Mouse (Mus musculus): ENCODE results near the gene Strn4. TPM values are rescaled to one million over a fixed set of nuclear protein-coding genes. Genes with fewer than 3 reads are reported as not detected.

The Strn4 gene
- polyA plus RNA-seq, 1 experiment from 2014 or later: 122 TPM

DNA sequence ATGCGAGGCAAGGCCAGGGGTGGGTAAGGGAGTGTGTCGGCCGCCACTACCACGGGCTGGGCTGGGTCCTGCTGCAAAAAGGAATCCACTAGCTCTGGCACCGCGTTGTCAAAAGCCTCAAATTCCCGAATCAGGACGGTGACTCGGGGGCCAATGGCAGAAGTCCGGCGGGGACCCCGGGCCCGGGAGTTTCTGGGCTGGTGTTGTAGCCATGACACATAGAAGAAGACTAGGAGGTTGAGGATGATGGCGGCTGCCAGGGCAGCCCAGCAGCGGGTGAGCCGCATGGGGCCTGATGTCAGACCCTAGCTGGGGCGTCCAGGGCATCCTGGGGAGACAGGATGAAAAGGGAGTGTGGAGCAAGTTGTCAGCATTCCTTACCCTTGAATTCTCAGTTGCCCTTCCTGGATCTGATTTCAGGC lies 4.0 kb upstream of the Strn4 start:
- 13% methylated on average over 17 of the region's 17 CpGs for WGBS
- Histone ChIP-seq H3K4me2 (peak overlapping the region; percentile 99), H3K27me3 (peaks cover 29% of the 10 kb centered on the region), H3K27ac (no peak overlapping the region), H3K4me1 (peaks cover 32% of the 10 kb centered on the region), H3K9ac (peak overlapping the region; percentile 73), H3K9me3 (0 out of 2 replicates have a peak, but pooled peaks cover 3% of the 10 kb centered on the region), H3K4me3 (peak overlapping the region; percentile 55), H3K36me3 (peaks cover 40% of the 10 kb centered on the region)
- no peak for ATAC-seq (ENCODE audit: insufficient number of reproducible peaks, insufficient read depth, low FRiP score, low TSS enrichment, low read depth)

DNA sequence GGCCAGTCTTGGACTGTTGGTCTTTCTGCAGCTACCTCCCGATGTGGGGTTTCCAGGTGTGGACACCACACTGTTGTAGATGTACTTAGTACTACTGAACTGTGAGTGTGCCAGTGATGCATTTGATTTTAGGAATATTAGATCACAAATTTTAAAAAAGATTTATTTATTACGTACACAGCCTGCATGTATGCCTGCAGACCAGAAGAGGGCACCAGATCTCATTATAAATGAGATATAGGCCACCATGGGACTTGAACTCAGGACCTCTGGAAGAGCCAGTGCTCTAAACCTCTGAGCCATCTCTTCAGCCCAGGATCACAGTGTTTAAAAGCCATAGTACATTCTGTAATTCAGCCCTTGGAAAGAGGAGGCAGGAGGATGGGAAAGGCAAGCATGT lies 3.2 kb upstream of the Strn4 start:
- Histone ChIP-seq H3K9me3 (0 out of 2 replicates have a peak, but pooled peaks cover under 1% of the 10 kb centered on the region), H3K9ac (no peak overlapping the region), H3K4me2 (no peak overlapping the region), H3K4me3 (no peak overlapping the region), H3K36me3 (peaks cover 32% of the 10 kb centered on the region), H3K4me1 (peaks cover 37% of the 10 kb centered on the region), H3K27ac (no peak overlapping the region), H3K27me3 (peaks cover 29% of the 10 kb centered on the region)
- no peak for ATAC-seq (ENCODE audit: insufficient number of reproducible peaks, insufficient read depth, low FRiP score, low TSS enrichment, low read depth)
- WGBS: 70% methylated on average over 2 of the region's 2 CpGs

DNA sequence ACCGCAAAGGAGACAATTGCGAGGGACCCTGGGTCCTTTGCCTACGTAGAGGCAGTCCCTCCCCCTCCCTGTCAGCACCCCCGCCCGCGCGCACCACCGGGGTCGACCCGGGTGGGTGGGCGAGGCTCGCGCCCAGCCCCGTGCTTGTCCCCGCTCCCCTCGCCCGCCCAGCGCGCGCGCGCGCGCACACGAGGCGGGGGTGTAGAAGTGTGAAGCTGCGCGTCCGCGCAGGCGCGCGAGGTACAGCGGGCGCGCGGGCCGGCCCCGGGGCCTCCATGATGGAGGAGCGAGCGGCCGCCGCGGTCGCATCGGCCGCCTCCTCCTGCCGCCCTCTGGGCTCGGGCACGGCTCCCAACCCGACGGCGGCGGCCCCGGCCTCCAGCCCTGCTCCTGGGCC lies 387 bp downstream of the Strn4 start:
- peaks cover 18% of the 10 kb centered on the region for H3K27me3 ChIP-seq
- H3K36me3 ChIP-seq: peaks cover 12% of the 10 kb centered on the region
- H3K27ac ChIP-seq: peak overlapping the region; percentile 99
- WGBS: under 1% methylated on average over 46 of the region's 55 CpGs
- H3K4me1 ChIP-seq: peaks cover 62% of the 10 kb centered on the region
- peak overlapping the region; percentile 96 for H3K4me2 ChIP-seq
- peak; percentile 79 for ATAC-seq (ENCODE audit: insufficient number of reproducible peaks, insufficient read depth, low FRiP score, low TSS enrichment, low read depth)
- H3K9ac ChIP-seq: peak overlapping the region; percentile 100
- H3K4me3 ChIP-seq: peak overlapping the region; percentile 93
- H3K9me3 ChIP-seq: no peaks in the 10 kb centered on the region

DNA sequence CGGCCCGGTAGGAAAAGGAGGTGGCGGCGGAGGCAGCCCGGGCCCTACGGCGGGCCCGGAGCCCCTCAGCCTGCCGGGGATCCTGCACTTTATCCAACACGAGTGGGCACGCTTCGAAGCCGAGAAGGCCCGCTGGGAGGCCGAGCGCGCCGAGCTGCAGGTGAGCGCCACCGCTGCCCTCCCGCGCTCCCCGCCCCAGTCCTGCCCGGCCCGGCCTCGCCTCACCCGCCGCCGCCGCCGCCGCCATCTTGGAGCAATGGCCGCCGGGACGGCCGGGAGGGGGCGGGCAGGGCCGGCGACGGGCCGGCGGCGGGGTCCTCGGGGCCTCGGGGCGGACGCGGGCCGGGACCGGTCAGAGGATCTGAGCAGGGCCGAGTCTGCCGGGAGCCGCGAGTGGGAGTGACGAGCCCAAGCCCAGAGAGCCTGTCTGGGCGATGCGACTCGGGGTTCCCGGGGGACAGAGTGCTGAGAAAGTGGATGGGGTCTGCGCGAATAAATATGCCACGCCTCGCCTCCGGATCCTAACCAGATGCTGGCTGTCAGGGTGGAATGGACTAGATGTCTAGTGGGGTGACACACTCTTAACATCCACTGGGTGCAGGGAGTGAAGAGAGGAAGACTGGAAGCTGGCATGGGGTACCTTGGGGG lies 910 bp downstream of the Strn4 start, which contains the start of gene Fkrp:
Fkrp (minus strand) TSS at position 258 of the 648 bp plus-strand sequence.
- Histone ChIP-seq H3K4me3 (peak within 1 kb of the TSS; percentile 93), H3K4me1 (peaks cover 62% of the 10 kb centered on the region), H3K9me3 (no peaks in the 10 kb centered on the region), H3K4me2 (peak within 1 kb of the TSS; percentile 96), H3K27ac (peak within 1 kb of the TSS; percentile 99), H3K36me3 (peaks cover 12% of the 10 kb centered on the region), H3K27me3 (peaks cover 13% of the 10 kb centered on the region), H3K9ac (peak within 1 kb of the TSS; percentile 100)
- peak; percentile 32; the same call in 1 of the 2 replicates for ATAC-seq (ENCODE audit: insufficient number of reproducible peaks, insufficient read depth, low FRiP score, low TSS enrichment, low read depth)
- 2% methylated on average over 49 of the region's 64 CpGs for WGBS

DNA sequence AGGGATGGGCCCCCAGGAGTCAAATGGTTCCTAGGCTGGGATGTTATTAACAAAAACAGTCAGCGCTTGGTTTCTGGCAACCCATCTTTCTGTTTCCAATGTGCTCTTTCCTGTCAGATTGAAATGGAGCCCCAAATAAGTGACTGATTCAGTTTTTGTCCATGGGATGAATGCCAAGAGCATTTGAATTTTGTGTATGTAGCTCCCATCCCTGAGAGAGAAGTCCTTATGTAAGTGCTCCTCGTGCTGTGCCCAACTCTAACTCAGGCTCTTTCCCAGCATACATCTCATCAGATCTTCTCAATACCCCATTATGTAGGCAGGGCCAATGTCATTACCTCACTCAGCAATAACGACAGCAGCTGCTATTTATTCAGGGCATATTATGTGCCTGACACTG lies 2.0 kb downstream of the Strn4 start:
- H3K4me1 ChIP-seq: peaks cover 64% of the 10 kb centered on the region
- 42% methylated on average over 3 of the region's 3 CpGs for WGBS
- H3K27ac ChIP-seq: no peak overlapping the region
- H3K36me3 ChIP-seq: peaks cover 22% of the 10 kb centered on the region
- no peaks in the 10 kb centered on the region for H3K9me3 ChIP-seq
- peaks cover 2% of the 10 kb centered on the region for H3K27me3 ChIP-seq
- peak overlapping the region; percentile 96 for H3K4me2 ChIP-seq
- no peak for ATAC-seq (ENCODE audit: insufficient number of reproducible peaks, insufficient read depth, low FRiP score, low TSS enrichment, low read depth)
- peak overlapping the region; percentile 100 for H3K9ac ChIP-seq
- peak overlapping the region; percentile 93 for H3K4me3 ChIP-seq

DNA sequence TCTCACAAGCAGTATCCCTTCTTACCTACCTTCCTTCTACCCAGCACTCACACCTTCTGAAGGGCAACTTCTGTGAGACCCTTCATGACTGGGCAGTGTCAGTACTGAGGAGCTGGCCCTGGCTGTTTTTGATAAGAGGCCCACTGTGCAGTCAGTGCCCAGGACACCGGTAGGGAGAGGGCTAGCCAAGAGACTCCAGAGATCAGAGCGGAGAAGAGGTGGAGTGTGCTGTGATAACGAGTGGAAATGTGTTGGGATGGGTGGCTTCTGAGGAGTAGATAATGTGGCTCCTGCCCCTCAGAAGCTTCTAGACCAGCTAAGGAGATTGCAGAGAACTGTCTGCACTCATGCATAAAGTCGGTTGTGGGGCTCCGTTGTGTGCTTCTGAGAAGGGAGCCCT lies 4.1 kb downstream of the Strn4 start:
- H3K9me3 ChIP-seq: no peaks in the 10 kb centered on the region
- H3K4me3 ChIP-seq: no peak overlapping the region
- ATAC-seq (ENCODE audit: insufficient number of reproducible peaks, insufficient read depth, low FRiP score, low TSS enrichment, low read depth): no peak
- 78% methylated on average over 5 of the region's 5 CpGs for WGBS
- H3K9ac ChIP-seq: 0 out of 2 replicates have a peak overlapping the region, but pooled peaks have one; percentile 4
- peaks cover 63% of the 10 kb centered on the region for H3K4me1 ChIP-seq
- H3K27me3 ChIP-seq: no peaks in the 10 kb centered on the region
- H3K4me2 ChIP-seq: no peak overlapping the region
- no peak overlapping the region for H3K27ac ChIP-seq
- H3K36me3 ChIP-seq: peaks cover 30% of the 10 kb centered on the region

DNA sequence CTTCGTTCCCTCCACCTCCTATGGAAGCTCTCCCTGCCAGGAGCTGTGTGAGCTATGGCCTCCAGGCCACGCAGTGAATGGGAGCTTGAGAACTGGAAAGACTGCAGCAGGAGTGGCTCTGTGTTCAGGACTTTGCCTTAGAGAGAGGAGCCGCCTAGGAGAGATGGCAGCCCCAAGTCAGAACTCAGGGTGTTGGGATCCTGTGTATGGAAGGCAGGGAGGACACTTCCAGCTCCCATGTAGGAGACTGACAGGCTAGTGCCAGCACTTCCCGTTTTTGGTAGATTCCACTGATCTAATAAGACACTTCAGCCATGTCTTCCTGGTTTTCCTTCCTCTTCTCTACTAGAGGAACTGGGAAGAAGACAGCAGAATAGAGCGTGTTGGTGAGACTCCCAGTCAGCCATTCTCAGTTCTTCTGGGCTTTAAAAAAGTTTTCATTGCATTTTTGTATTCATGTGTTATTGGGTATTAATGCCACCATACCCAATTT lies 4.6 kb downstream of the Strn4 start:
- H3K27me3 ChIP-seq: no peaks in the 10 kb centered on the region
- no peak overlapping the region for H3K4me3 ChIP-seq
- peaks cover 58% of the 10 kb centered on the region for H3K4me1 ChIP-seq
- H3K9ac ChIP-seq: no peak overlapping the region
- peaks cover 35% of the 10 kb centered on the region for H3K36me3 ChIP-seq
- ATAC-seq (ENCODE audit: insufficient number of reproducible peaks, insufficient read depth, low FRiP score, low TSS enrichment, low read depth): no peak
- H3K27ac ChIP-seq: no peak overlapping the region
- H3K4me2 ChIP-seq: no peak overlapping the region
- H3K9me3 ChIP-seq: no peaks in the 10 kb centered on the region
- WGBS: 58% methylated on average over 5 of the region's 5 CpGs

DNA sequence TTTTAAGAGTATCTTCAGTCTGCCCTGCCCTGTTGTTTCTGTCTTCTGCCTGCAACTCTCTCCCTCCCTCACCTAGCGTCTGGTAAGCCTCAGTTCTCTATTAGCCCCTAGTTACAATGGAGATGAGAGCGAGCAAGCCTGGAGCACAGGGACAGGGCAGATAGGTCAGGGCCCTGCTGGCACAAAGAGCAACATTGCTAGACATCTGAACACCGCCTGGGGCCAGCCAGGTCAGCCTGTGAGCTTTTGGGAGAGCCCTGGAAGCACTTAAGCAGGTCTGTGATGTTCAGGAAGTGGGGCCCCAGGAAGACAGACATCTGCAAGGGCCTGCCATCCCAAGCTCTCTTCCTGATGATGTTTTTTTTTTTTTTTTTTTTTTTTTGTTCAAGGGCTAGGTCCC lies 5.4 kb downstream of the Strn4 start:
- H3K27ac ChIP-seq: no peak overlapping the region
- 25% methylated on average over 3 of the region's 3 CpGs for WGBS

DNA sequence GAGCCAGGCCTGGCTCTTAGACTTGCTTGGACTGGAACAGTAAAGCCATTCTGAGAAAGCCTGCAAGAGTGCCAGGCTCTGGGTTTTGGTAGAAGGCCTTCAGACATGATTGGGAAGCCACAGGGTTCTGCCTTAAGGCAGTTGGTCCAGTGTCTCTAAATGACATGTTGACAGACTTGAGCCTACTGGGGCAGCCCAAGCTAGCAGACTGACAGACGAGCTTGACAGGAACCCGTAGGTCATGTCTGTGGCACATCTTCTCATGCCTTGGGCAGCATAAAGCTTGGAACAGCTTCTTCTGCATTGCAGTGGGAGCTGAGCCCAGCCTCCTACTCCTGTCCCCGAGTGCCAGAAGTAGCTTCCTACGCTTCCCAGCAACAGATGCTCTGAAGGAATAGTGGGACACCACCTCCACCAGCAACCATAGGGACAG lies 6.0 kb downstream of the Strn4 start:
- Histone ChIP-seq H3K27me3 (no peaks in the 10 kb centered on the region), H3K9ac (0 out of 2 replicates have a peak overlapping the region, but pooled peaks have one; percentile 1), H3K4me2 (0 out of 2 replicates have a peak overlapping the region, but pooled peaks have one; percentile 5), H3K36me3 (peaks cover 48% of the 10 kb centered on the region), H3K9me3 (no peaks in the 10 kb centered on the region), H3K4me1 (peaks cover 52% of the 10 kb centered on the region), H3K4me3 (no peak overlapping the region), H3K27ac (no peak overlapping the region)
- no peak for ATAC-seq (ENCODE audit: insufficient number of reproducible peaks, insufficient read depth, low FRiP score, low TSS enrichment, low read depth)
- 54% methylated on average over 4 of the region's 4 CpGs for WGBS

More for the DNA sequence above, 5.4 kb downstream of the Strn4 start:
- no peak overlapping the region for H3K4me3 ChIP-seq
- no peaks in the 10 kb centered on the region for H3K9me3 ChIP-seq
- H3K9ac ChIP-seq: peak overlapping the region; percentile 36; the same call in 1 of the 2 replicates
- H3K4me2 ChIP-seq: no peak overlapping the region
- H3K4me1 ChIP-seq: peaks cover 52% of the 10 kb centered on the region
- H3K36me3 ChIP-seq: peaks cover 42% of the 10 kb centered on the region
- ATAC-seq (ENCODE audit: insufficient number of reproducible peaks, insufficient read depth, low FRiP score, low TSS enrichment, low read depth): no peak
- H3K27me3 ChIP-seq: no peaks in the 10 kb centered on the region

DNA sequence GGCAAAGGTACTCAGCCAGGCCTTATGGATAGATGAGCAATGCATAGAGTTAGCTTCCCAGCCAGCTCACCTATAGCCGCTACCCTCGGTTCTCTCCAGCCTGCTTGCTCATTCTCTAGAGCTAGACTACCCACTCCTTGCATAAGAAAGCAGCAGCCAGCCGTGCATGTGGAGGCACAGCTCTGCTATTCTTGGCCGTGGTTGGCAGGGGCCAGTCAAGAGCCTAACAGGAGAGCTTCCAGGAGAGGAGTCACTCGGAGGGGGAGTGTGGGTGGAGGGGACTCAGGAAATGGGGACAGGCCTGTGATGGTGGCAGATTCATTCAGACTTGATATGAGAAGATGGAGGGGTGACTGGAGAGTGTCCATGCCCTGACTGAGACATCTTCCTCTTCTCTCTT lies 8.0 kb downstream of the Strn4 start:
- H3K4me2 ChIP-seq: no peak overlapping the region

DNA sequence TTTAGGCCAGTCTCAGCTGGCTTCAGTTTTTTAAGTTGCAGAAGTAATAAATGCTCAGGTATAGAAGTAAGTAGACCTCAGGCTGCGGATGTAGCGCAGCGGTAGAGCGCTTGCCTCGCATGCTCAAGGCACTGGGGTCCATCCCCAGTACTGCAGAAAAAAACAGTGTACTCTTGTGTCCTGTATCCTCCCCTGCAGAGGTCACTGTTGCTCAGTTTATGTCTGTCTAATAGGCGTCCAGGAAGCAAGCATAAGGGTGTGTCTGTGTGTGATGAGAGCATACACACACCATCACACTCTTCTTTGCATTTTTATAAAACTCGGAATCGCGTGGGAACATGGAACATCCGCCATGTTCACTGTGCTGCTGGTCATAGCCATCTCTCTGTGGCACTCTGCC lies 10.1 kb downstream of the Strn4 start:
- Histone ChIP-seq H3K9ac (no peak overlapping the region), H3K27ac (no peak overlapping the region), H3K27me3 (no peaks in the 10 kb centered on the region), H3K4me3 (no peak overlapping the region), H3K4me1 (peaks cover 21% of the 10 kb centered on the region), H3K9me3 (no peaks in the 10 kb centered on the region), H3K4me2 (no peak overlapping the region), H3K36me3 (peaks cover 89% of the 10 kb centered on the region)
- 81% methylated on average over 10 of the region's 10 CpGs for WGBS
- ATAC-seq (ENCODE audit: insufficient number of reproducible peaks, insufficient read depth, low FRiP score, low TSS enrichment, low read depth): no peak

More for the DNA sequence above, 8.0 kb downstream of the Strn4 start:
- WGBS: 83% methylated on average over 5 of the region's 5 CpGs
- H3K27ac ChIP-seq: no peak overlapping the region
- peaks cover 69% of the 10 kb centered on the region for H3K36me3 ChIP-seq
- no peak overlapping the region for H3K4me3 ChIP-seq
- no peaks in the 10 kb centered on the region for H3K9me3 ChIP-seq
- no peaks in the 10 kb centered on the region for H3K27me3 ChIP-seq
- peaks cover 41% of the 10 kb centered on the region for H3K4me1 ChIP-seq
- no peak for ATAC-seq (ENCODE audit: insufficient number of reproducible peaks, insufficient read depth, low FRiP score, low TSS enrichment, low read depth)
- no peak overlapping the region for H3K9ac ChIP-seq

DNA sequence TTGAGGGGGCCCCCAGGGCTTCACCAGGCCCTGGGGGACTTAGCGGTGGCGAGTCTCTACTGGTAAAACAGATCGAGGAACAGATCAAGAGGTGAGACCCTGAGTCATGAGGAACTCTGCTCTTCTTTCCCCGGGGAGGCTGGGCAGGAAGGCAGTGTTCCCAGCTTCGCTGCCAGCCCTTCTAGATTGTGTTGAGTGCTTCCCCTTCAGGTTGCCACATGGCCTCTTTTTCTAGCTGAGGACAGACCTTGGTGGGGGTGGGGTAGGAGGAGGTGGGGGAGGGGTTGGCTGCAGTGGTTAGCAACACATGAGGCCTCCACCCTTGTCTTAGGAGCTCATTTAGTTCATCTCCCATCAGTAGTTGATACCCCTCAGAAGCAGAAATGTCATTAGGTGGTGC lies 10.9 kb downstream of the Strn4 start:
- Histone ChIP-seq H3K36me3 (peaks cover 97% of the 10 kb centered on the region), H3K9me3 (no peaks in the 10 kb centered on the region), H3K4me2 (no peak overlapping the region), H3K4me1 (peaks cover 13% of the 10 kb centered on the region; the same call in 1 of the 2 replicates), H3K27me3 (no peaks in the 10 kb centered on the region), H3K4me3 (no peak overlapping the region), H3K27ac (no peak overlapping the region), H3K9ac (no peak overlapping the region)
- no peak for ATAC-seq (ENCODE audit: insufficient number of reproducible peaks, insufficient read depth, low FRiP score, low TSS enrichment, low read depth)
- WGBS: 72% methylated on average over 5 of the region's 5 CpGs

Data from embryonic facial prominence, embryonic 13.5 days (tissue).